Mouse (Mus musculus): Measurements from ENCODE around the gene Ksr1. TPM values are rescaled to one million over a fixed set of nuclear protein-coding genes. Genes with fewer than 3 reads are reported as not detected.
A peak's percentile ranks its signal among the peaks of the same experiment; 100 is the strongest.

The Ksr1 gene
- polyA plus RNA-seq, 1 experiment: 26.9 TPM

DNA sequence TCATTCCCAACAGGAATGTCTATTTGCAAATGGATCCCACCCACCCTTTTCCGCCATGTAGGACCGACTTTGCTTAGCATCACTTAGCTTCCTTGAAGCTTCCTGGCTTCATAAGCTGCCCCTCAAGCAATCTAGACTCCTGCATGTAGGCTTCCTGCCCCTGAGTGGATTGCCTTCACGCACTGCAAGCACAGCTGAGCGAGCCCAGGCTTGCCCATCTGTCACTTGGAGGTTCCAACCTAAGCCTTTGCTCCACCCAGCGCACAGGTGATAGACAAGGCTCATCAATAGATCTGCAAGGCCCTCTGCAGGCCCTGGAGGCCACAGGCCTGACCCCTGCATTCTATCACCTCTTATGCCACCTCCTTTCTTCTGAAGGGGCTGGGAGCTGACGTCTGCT, 54.0 kb downstream of the Ksr1 start:
- TF ChIP-seq POLR2A (IDR thresholded peaks at IDR 0.05; ENCODE audit: borderline replicate concordance, extremely low read depth, insufficient read depth, insufficient read length, poor library complexity, severe bottlenecking): no peak
- TF ChIP-seq CTCF (IDR thresholded peaks at IDR 0.05; ENCODE audit: borderline replicate concordance, extremely low read depth, insufficient read depth, insufficient read length): no peak
- DNase-seq (ENCODE audit: low read depth): no peak

- DNase-seq (ENCODE audit: low read depth): no peak
- TF ChIP-seq POLR2A (IDR thresholded peaks at IDR 0.05; ENCODE audit: borderline replicate concordance, extremely low read depth, insufficient read depth, insufficient read length, poor library complexity, severe bottlenecking): no peak
- TF ChIP-seq CTCF (IDR thresholded peaks at IDR 0.05; ENCODE audit: borderline replicate concordance, extremely low read depth, insufficient read depth, insufficient read length): no peak
Observed at GRCm38 (mm10) chr11:79089756-79090155, 56.5 kb downstream of the Ksr1 start.

DNA sequence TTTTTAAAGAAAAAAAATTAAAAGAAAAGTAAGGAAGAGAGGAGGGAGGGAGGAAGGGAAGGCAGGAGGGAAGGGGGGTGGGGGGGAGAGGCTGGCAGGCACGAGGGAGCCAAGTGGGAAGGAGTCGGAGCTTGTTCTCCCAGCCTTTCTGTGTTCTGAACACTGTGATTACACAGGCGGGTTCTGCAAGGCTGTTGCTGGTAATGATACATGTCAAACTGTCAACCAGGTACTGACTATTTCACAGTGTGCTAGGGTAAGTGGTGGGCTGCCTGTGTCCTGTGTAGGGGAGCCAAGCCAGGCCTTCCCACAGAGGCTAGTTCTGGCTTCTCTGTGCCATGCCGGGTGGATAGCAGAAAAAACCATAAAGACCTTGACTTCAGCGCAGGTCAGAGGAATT, 57.2 kb downstream of the Ksr1 start:
- DNase-seq (ENCODE audit: low read depth): peak; percentile 39
- TF ChIP-seq CTCF (IDR thresholded peaks at IDR 0.05; ENCODE audit: borderline replicate concordance, extremely low read depth, insufficient read depth, insufficient read length) (no peak), POLR2A (IDR thresholded peaks at IDR 0.05; ENCODE audit: borderline replicate concordance, extremely low read depth, insufficient read depth, insufficient read length, poor library complexity, severe bottlenecking) (no peak)

DNA sequence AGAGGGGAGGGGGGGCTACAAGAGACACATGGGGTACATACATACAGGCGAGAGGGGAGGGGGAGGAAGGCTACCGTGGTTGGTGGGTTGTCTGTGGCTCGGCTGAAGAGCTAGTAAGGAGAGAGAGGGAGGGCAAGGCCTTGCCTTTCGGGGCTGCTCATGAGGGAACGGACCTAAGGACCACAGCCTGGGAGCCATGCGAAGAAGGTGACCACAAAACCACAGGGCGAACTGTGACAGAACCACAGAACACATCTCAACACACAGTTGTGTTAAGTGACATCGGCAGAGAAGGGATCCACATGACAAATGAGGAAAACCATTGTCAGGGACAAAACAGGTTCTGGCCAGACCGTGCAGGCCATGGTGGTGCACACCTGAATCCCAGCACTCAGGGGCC, 57.9 kb downstream of the Ksr1 start:
- no peak for TF ChIP-seq POLR2A (IDR thresholded peaks at IDR 0.05; ENCODE audit: borderline replicate concordance, extremely low read depth, insufficient read depth, insufficient read length, poor library complexity, severe bottlenecking)
- no peak for TF ChIP-seq CTCF (IDR thresholded peaks at IDR 0.05; ENCODE audit: borderline replicate concordance, extremely low read depth, insufficient read depth, insufficient read length)
- no peak for DNase-seq (ENCODE audit: low read depth)

GRCm38 (mm10) chr11:79087731-79088311, 58.4 kb downstream of the Ksr1 start:
- TF ChIP-seq POLR2A (IDR thresholded peaks at IDR 0.05; ENCODE audit: borderline replicate concordance, extremely low read depth, insufficient read depth, insufficient read length, poor library complexity, severe bottlenecking) (no peak), CTCF (IDR thresholded peaks at IDR 0.05; ENCODE audit: borderline replicate concordance, extremely low read depth, insufficient read depth, insufficient read length) (no peak)
- DNase-seq (ENCODE audit: low read depth): no peak

- DNase-seq (ENCODE audit: low read depth): no peak
- TF ChIP-seq CTCF (IDR thresholded peaks at IDR 0.05; ENCODE audit: borderline replicate concordance, extremely low read depth, insufficient read depth, insufficient read length): no peak
- TF ChIP-seq POLR2A (IDR thresholded peaks at IDR 0.05; ENCODE audit: borderline replicate concordance, extremely low read depth, insufficient read depth, insufficient read length, poor library complexity, severe bottlenecking): no peak
Observed at GRCm38 (mm10) chr11:79086787-79087186, 59.4 kb downstream of the Ksr1 start.

DNA sequence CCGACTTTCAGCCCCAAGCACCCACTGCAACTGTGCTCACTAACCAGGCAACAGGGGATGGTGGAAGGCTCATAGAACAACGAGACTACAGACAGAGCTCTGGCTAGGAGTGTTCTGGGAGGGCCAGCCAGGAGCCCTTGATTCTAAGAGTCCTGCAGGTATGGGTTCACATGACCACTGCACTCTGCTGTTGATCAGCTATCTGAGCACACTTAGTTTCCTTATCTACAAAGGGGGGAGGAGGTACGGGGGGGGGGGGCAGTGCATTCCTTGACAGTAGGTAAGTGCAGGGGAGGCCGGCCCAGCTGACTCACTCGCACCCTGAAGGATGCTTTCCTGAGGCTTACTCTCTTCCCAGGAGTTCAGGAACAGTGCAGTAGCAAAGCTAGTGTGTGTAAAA, 61.1 kb downstream of the Ksr1 start:
- DNase-seq (ENCODE audit: low read depth): no peak
- TF ChIP-seq CTCF (IDR thresholded peaks at IDR 0.05; ENCODE audit: borderline replicate concordance, extremely low read depth, insufficient read depth, insufficient read length) (no peak), POLR2A (IDR thresholded peaks at IDR 0.05; ENCODE audit: borderline replicate concordance, extremely low read depth, insufficient read depth, insufficient read length, poor library complexity, severe bottlenecking) (no peak)

GRCm38 (mm10) chr11:79083018-79083441, 63.2 kb downstream of the Ksr1 start:
- no peak for DNase-seq (ENCODE audit: low read depth)
- TF ChIP-seq CTCF (IDR thresholded peaks at IDR 0.05; ENCODE audit: borderline replicate concordance, extremely low read depth, insufficient read depth, insufficient read length): no peak

GRCm38 (mm10) chr11:79080965-79081891, 65.0 kb downstream of the Ksr1 start:
- no peak for DNase-seq (ENCODE audit: low read depth)
- TF ChIP-seq POLR2A (IDR thresholded peaks at IDR 0.05; ENCODE audit: borderline replicate concordance, extremely low read depth, insufficient read depth, insufficient read length, poor library complexity, severe bottlenecking): no peak
- TF ChIP-seq CTCF (IDR thresholded peaks at IDR 0.05; ENCODE audit: borderline replicate concordance, extremely low read depth, insufficient read depth, insufficient read length): no peak

GRCm38 (mm10) chr11:79080081-79080480, 66.1 kb downstream of the Ksr1 start:
- no peak for TF ChIP-seq POLR2A (IDR thresholded peaks at IDR 0.05; ENCODE audit: borderline replicate concordance, extremely low read depth, insufficient read depth, insufficient read length, poor library complexity, severe bottlenecking)
- TF ChIP-seq CTCF (IDR thresholded peaks at IDR 0.05; ENCODE audit: borderline replicate concordance, extremely low read depth, insufficient read depth, insufficient read length): no peak
- DNase-seq (ENCODE audit: low read depth): no peak

GRCm38 (mm10) chr11:79076484-79076883, 69.7 kb downstream of the Ksr1 start:
- TF ChIP-seq POLR2A (IDR thresholded peaks at IDR 0.05; ENCODE audit: borderline replicate concordance, extremely low read depth, insufficient read depth, insufficient read length, poor library complexity, severe bottlenecking) (no peak), CTCF (IDR thresholded peaks at IDR 0.05; ENCODE audit: borderline replicate concordance, extremely low read depth, insufficient read depth, insufficient read length) (no peak)
- DNase-seq (ENCODE audit: low read depth): no peak

GRCm38 (mm10) chr11:79075044-79075443, 71.2 kb downstream of the Ksr1 start:
- no peak for DNase-seq (ENCODE audit: low read depth)
- no peak for TF ChIP-seq CTCF (IDR thresholded peaks at IDR 0.05; ENCODE audit: borderline replicate concordance, extremely low read depth, insufficient read depth, insufficient read length)
- TF ChIP-seq POLR2A (IDR thresholded peaks at IDR 0.05; ENCODE audit: borderline replicate concordance, extremely low read depth, insufficient read depth, insufficient read length, poor library complexity, severe bottlenecking): no peak

All from brain, embryonic 14.5 days (tissue).